8 mouse cellular contexts compared by ENCODE assay signal in the genomic region with DNA sequence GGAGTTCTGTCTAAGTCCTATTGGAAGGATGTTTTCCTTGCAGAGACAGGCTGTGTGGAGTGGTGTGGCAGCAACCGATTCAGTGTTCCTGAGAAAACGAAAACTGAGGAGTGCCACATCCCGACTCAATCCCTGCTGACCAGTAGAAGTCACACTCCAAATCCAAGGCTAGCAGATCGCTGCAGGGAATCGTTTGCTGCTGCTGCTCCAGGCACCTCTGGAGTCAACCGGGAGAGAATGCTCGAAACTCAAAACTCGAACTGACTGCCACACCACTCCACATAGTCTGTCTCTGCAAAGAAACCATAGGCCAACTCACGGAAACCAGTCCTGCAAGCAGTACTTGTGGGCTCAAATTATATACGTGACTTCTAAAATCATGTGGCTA. TPM values are rescaled to one million over a fixed set of nuclear protein-coding genes. Genes with fewer than 3 reads are reported as not detected.
DNase-seq lines count a peak whose midpoint lies in the region; ATAC-seq and TF ChIP-seq lines count a peak whose summit lies in the region.

No protein-coding gene starts in this region.

- no peaks in the 10 kb centered on the region for H3K36me3 ChIP-seq in embryonic facial prominence, embryonic 11.5 days (replicated peaks; ENCODE audit: control insufficient read depth, insufficient read depth, low read depth, low read length)
- no peaks in the 10 kb centered on the region for H3K36me3 ChIP-seq in heart, embryonic 15.5 days
- H3K36me3 ChIP-seq in limb, embryonic 15.5 days, result 0 out of 2 replicates have a peak, but pooled peaks cover 3% of the 10 kb centered on the region
- H3K36me3 ChIP-seq in neural tube, embryonic 12.5 days, result no peaks in the 10 kb centered on the region; the same call in 1 of the 2 replicates

- H3K4me1 ChIP-seq in embryonic facial prominence, embryonic 11.5 days (ENCODE audit: control insufficient read depth, insufficient read depth, low read length), result no peaks in the 10 kb centered on the region
- H3K4me1 ChIP-seq in heart, embryonic 15.5 days (replicated peaks), result peaks cover 15% of the 10 kb centered on the region
- peaks cover 10% of the 10 kb centered on the region; the same call in 1 of the 2 replicates for H3K4me1 ChIP-seq in limb, embryonic 15.5 days
- peaks cover 16% of the 10 kb centered on the region for H3K4me1 ChIP-seq in neural tube, embryonic 12.5 days

- no peaks in the 10 kb centered on the region for H3K9me3 ChIP-seq in embryonic facial prominence, embryonic 11.5 days (replicated peaks; ENCODE audit: control insufficient read depth, low read length)
- H3K9me3 ChIP-seq in heart, embryonic 15.5 days (replicated peaks), result no peaks in the 10 kb centered on the region
- no peaks in the 10 kb centered on the region for H3K9me3 ChIP-seq in limb, embryonic 15.5 days
- H3K9me3 ChIP-seq in neural tube, embryonic 12.5 days, result no peaks in the 10 kb centered on the region

- intact Hi-C loops in left cerebral cortex, adult 2 months (cut with DNase I), result no loop called here
- intact Hi-C loops in left cerebral cortex, postnatal 36 days (cut with DNase I), result no loop called here
- intact Hi-C loops in left cerebral cortex, postnatal 4 days (cut with DNase I), result no loop called here

- H3K9ac ChIP-seq in embryonic facial prominence, embryonic 11.5 days (replicated peaks; ENCODE audit: low read length), result peak overlapping the region; percentile 77
- H3K9ac ChIP-seq in heart, embryonic 15.5 days, result peak overlapping the region; percentile 63
- H3K9ac ChIP-seq in limb, embryonic 15.5 days, result peak overlapping the region; percentile 69
- peak overlapping the region; percentile 61 for H3K9ac ChIP-seq in neural tube, embryonic 12.5 days

- peak overlapping the region; percentile 99 for H3K27ac ChIP-seq in left cerebral cortex, adult 2 months
- H3K27ac ChIP-seq in embryonic facial prominence, embryonic 11.5 days (replicated peaks; ENCODE audit: low read depth, low read length), result peak overlapping the region; percentile 35; the same call in 1 of the 2 replicates
- H3K27ac ChIP-seq in heart, embryonic 15.5 days, result peak overlapping the region; percentile 96
- peak overlapping the region; percentile 99 for H3K27ac ChIP-seq in limb, embryonic 15.5 days
- H3K27ac ChIP-seq in neural tube, embryonic 12.5 days, result no peak overlapping the region

- TF ChIP-seq CTCF in left cerebral cortex, adult 2 months (IDR thresholded peaks at IDR 0.05), result no peak

- peak overlapping the region; percentile 59 for H3K4me2 ChIP-seq in embryonic facial prominence, embryonic 11.5 days (ENCODE audit: low read depth, low read length)
- peak overlapping the region; percentile 72 for H3K4me2 ChIP-seq in heart, embryonic 15.5 days
- peak overlapping the region; percentile 72 for H3K4me2 ChIP-seq in limb, embryonic 15.5 days
- H3K4me2 ChIP-seq in neural tube, embryonic 12.5 days (replicated peaks), result peak overlapping the region; percentile 74

- ATAC-seq in embryonic facial prominence, embryonic 11.5 days (replicated peaks; ENCODE audit: insufficient number of reproducible peaks, low FRiP score, low TSS enrichment, low read depth), result peak; percentile 25; the same call in 1 of the 2 replicates
- ATAC-seq in heart, embryonic 15.5 days (replicated peaks; ENCODE audit: insufficient number of reproducible peaks, insufficient read depth, low FRiP score, low read depth), result no peak; the same call in 1 of the 2 replicates
- ATAC-seq in limb, embryonic 15.5 days (ENCODE audit: insufficient number of reproducible peaks, low FRiP score, low TSS enrichment, low read depth), result no peak
- ATAC-seq in neural tube, embryonic 12.5 days (ENCODE audit: low FRiP score, low read depth), result peak; percentile 5

- peak overlapping the region; percentile 56 for H3K4me3 ChIP-seq in left cerebral cortex, adult 2 months
- H3K4me3 ChIP-seq in embryonic facial prominence, embryonic 11.5 days (ENCODE audit: low read depth, low read length), result peak overlapping the region; percentile 54
- H3K4me3 ChIP-seq in heart, embryonic 15.5 days, result peak overlapping the region; percentile 62
- peak overlapping the region; percentile 67 for H3K4me3 ChIP-seq in limb, embryonic 15.5 days
- H3K4me3 ChIP-seq in neural tube, embryonic 12.5 days, result peak overlapping the region; percentile 52

- peak in 1 of 2 experiments; percentile 13 for DNase-seq in left cerebral cortex, adult 2 months (ENCODE audit: extremely low spot score in 1 of 2, low spot score in 2 of 2)
- DNase-seq in left cerebral cortex, postnatal 36 days (ENCODE audit: low spot score in 2 of 2), result no peak
- DNase-seq in embryonic facial prominence, embryonic 11.5 days (ENCODE audit: low spot score), result no peak
- DNase-seq in right cerebral cortex, postnatal 36 days (ENCODE audit: low spot score in 2 of 2), result no peak
- DNase-seq in left cerebral cortex, postnatal 4 days, result no peak

- WGBS in embryonic facial prominence, embryonic 11.5 days, result 25% methylated on average over 10 of the region's 10 CpGs
- WGBS in heart, embryonic 15.5 days, result 24% methylated on average over 10 of the region's 10 CpGs
- 21% methylated on average over 10 of the region's 10 CpGs for WGBS in limb, embryonic 15.5 days
- WGBS in neural tube, embryonic 12.5 days, result 30% methylated on average over 10 of the region's 10 CpGs

- no peaks in the 10 kb centered on the region for H3K27me3 ChIP-seq in embryonic facial prominence, embryonic 11.5 days (ENCODE audit: control insufficient read depth, insufficient read depth, low read length)
- no peaks in the 10 kb centered on the region for H3K27me3 ChIP-seq in heart, embryonic 15.5 days
- no peaks in the 10 kb centered on the region for H3K27me3 ChIP-seq in limb, embryonic 15.5 days
- no peaks in the 10 kb centered on the region for H3K27me3 ChIP-seq in neural tube, embryonic 12.5 days (replicated peaks)

RNA-seq across cellular contexts. Expression of a gene that starts 0.4 kb away (rescaled TPM):
- total RNA-seq in left cerebral cortex, adult 2 months (2021), result 1 to 10 TPM; 4.2 to 4.7 TPM
- total RNA-seq in left cerebral cortex, postnatal 36 days (2021), result 1 to 10 TPM; 4.1 to 5.1 TPM
- polyA plus RNA-seq in embryonic facial prominence, embryonic 11.5 days (2014; fragmentation: Nextera tagmentation; extraction: Ambion mirVana), result 11.3 and 11.9 TPM in 2 replicates
- polyA plus RNA-seq in heart, embryonic 15.5 days (2015; fragmentation: Nextera tagmentation; extraction: Ambion mirVana), result 5.7 and 6.7 TPM in 2 replicates
- polyA plus RNA-seq in limb, embryonic 15.5 days (2015; fragmentation: Nextera tagmentation; extraction: Ambion mirVana), result 9.0 and 9.1 TPM in 2 replicates
- 9.2 and 10.1 TPM in 2 replicates for polyA plus RNA-seq in neural tube, embryonic 12.5 days (2016; fragmentation: Nextera tagmentation; extraction: Ambion mirVana)
- total RNA-seq in left cerebral cortex, postnatal 4 days (2021), result 1 to 10 TPM; 2.6 to 3.7 TPM

RNA-seq across cellular contexts. Expression of a gene that starts 47.3 kb away (rescaled TPM):
- 10 to 100 TPM; 13.8 to 14.4 TPM for total RNA-seq in left cerebral cortex, adult 2 months (2021)
- total RNA-seq in left cerebral cortex, postnatal 36 days (2021), result 10 to 100 TPM; 13.2 to 15.0 TPM
- 119 and 132 TPM in 2 replicates for polyA plus RNA-seq in embryonic facial prominence, embryonic 11.5 days (2014; fragmentation: Nextera tagmentation; extraction: Ambion mirVana)
- polyA plus RNA-seq in heart, embryonic 15.5 days (2015; fragmentation: Nextera tagmentation; extraction: Ambion mirVana), result 93.4 and 103 TPM in 2 replicates
- polyA plus RNA-seq in limb, embryonic 15.5 days (2015; fragmentation: Nextera tagmentation; extraction: Ambion mirVana), result 102 and 103 TPM in 2 replicates
- polyA plus RNA-seq in neural tube, embryonic 12.5 days (2016; fragmentation: Nextera tagmentation; extraction: Ambion mirVana), result 98.8 and 108 TPM in 2 replicates
- 10 to 100 TPM; 31.0 to 33.3 TPM for total RNA-seq in left cerebral cortex, postnatal 4 days (2021)

Comparison
In these comparisons a context has a peak if more than half of its experiments do, and no peak if none do; other contexts are left out.
1. ATAC-seq: peak in embryonic facial prominence, embryonic 11.5 days (single experiment) and neural tube, embryonic 12.5 days (single experiment); none in heart, embryonic 15.5 days (single experiment) and limb, embryonic 15.5 days (single experiment).
2. Peak in every context shown above with its lines, with median percentiles within 50 percentile points of each other: H3K4me3 ChIP-seq, H3K4me2 ChIP-seq and H3K9ac ChIP-seq.